Mouse (Mus musculus) hindbrain, embryonic 16.5 days (tissue): ENCODE data around the gene Gm42417. TPM values are rescaled to one million over a fixed set of nuclear protein-coding genes. Genes with fewer than 3 reads are reported as not detected.

ENCODE experiments used
- ATAC-seq: fragments of 200-750 bp; cut with Nextera tagmentation; 2 replicates; pipeline ENCODE4 v1.8.0; 2017; ENCODE audit warnings: moderate TSS enrichment, moderate library complexity
- H3K27ac ChIP-seq: fragments of 300-500 bp; sonication (generic); 2 replicates; pipeline ENCODE4 v1.5.1; 2014; ENCODE audit warnings: low read depth, mild to moderate bottlenecking, control low read depth, low read length, moderate library complexity
- H3K27me3 ChIP-seq: fragments of 300-500 bp; sonication (generic); replicated peaks from 2 replicates; pipeline ENCODE4 v1.6.1; 2014; ENCODE audit warnings: low read length; ENCODE audit not compliant: control insufficient read depth, insufficient read depth
- H3K36me3 ChIP-seq: fragments of 300-500 bp; sonication (generic); 2 replicates; pipeline ENCODE4 v1.6.1; 2014; ENCODE audit warnings: mild to moderate bottlenecking, low read length, moderate library complexity, mixed read lengths; ENCODE audit not compliant: control insufficient read depth, insufficient read depth
- H3K4me1 ChIP-seq: fragments of 300-500 bp; sonication (generic); 2 replicates; pipeline ENCODE4 v1.6.1; 2014; ENCODE audit warnings: low read depth, low read length; ENCODE audit not compliant: control insufficient read depth, insufficient read depth
- H3K4me2 ChIP-seq: fragments of 300-500 bp; sonication (generic); 2 replicates; pipeline ENCODE4 v1.6.1; 2014; ENCODE audit warnings: mild to moderate bottlenecking, low read length, control low read depth, moderate library complexity
- H3K4me3 ChIP-seq: fragments of 300-500 bp; sonication (generic); 2 replicates; pipeline ENCODE4 v1.5.1; 2014; ENCODE audit warnings: mild to moderate bottlenecking, low read length, control low read depth, moderate library complexity
- H3K9ac ChIP-seq: fragments of 300-500 bp; sonication (generic); 2 replicates; pipeline ENCODE4 v1.6.1; 2014; ENCODE audit warnings: low read depth, mild to moderate bottlenecking, control low read depth, low read length, moderate library complexity
- H3K9me3 ChIP-seq: fragments of 300-500 bp; sonication (generic); 2 replicates; pipeline ENCODE4 v1.6.1; 2014; ENCODE audit warnings: mild to moderate bottlenecking, low read length, moderate library complexity; ENCODE audit not compliant: control insufficient read depth
- WGBS: fragments of 180-500 bp; shearing (Covaris S2); extraction: QIAGEN DNeasy Blood & Tissue Kit; methylation state at CpG from one replicate; pipeline ENCODE4 v1.1.7; 2014; 5-methylcytosine and 5-hydroxymethylcytosine counted together
- polyA plus RNA-seq: library from polyadenylated mRNA; unstranded; fragments of >200 nt; fragmentation: Nextera tagmentation; extraction: Ambion mirVana; gene quantifications from 2 replicates; pipeline ENCODE4 v1.2.1, GENCODE M21; 2015

Gene Gm42417
- polyA plus RNA-seq, 1 experiment from 2014 or later: 0.30 TPM

GRCm38 (mm10) chr1:36567818-36568603 is 28.8 kb upstream of the Gm42417 start:
- Histone ChIP-seq H3K9me3 (no peaks in the 10 kb centered on the region), H3K4me2 (no peak overlapping the region), H3K4me3 (no peak overlapping the region), H3K27ac (no peak overlapping the region), H3K27me3 (no peaks in the 10 kb centered on the region), H3K4me1 (no peaks in the 10 kb centered on the region; the same call in 1 of the 2 replicates), H3K9ac (no peak overlapping the region), H3K36me3 (no peaks in the 10 kb centered on the region)
- 43% methylated on average over 21 of the region's 21 CpGs for WGBS
- ATAC-seq: no peak

GRCm38 (mm10) chr1:36566425-36566824 is 27.2 kb upstream of the Gm42417 start:
- H3K4me3 ChIP-seq: no peak overlapping the region
- no peak overlapping the region for H3K4me2 ChIP-seq
- H3K4me1 ChIP-seq: no peaks in the 10 kb centered on the region; the same call in 1 of the 2 replicates
- no peaks in the 10 kb centered on the region for H3K27me3 ChIP-seq
- no peaks in the 10 kb centered on the region for H3K36me3 ChIP-seq
- no peak overlapping the region for H3K27ac ChIP-seq
- no peak for ATAC-seq
- no peaks in the 10 kb centered on the region for H3K9me3 ChIP-seq
- no peak overlapping the region for H3K9ac ChIP-seq
- 25% methylated on average over 2 of the region's 2 CpGs for WGBS

- Histone ChIP-seq H3K36me3 (no peaks in the 10 kb centered on the region), H3K9ac (no peak overlapping the region), H3K4me2 (no peak overlapping the region), H3K4me1 (peaks cover 2% of the 10 kb centered on the region), H3K27ac (no peak overlapping the region), H3K4me3 (no peak overlapping the region), H3K27me3 (no peaks in the 10 kb centered on the region), H3K9me3 (no peaks in the 10 kb centered on the region)
- 79% methylated on average over 6 of the region's 6 CpGs for WGBS
- ATAC-seq: no peak
These were observed 24.9 kb upstream of the Gm42417 start for GRCm38 (mm10) chr1:36564101-36564500.

- no peak overlapping the region for H3K9ac ChIP-seq
- no peaks in the 10 kb centered on the region for H3K9me3 ChIP-seq
- H3K36me3 ChIP-seq: no peaks in the 10 kb centered on the region
- peaks cover 7% of the 10 kb centered on the region for H3K4me1 ChIP-seq
- no peak overlapping the region for H3K4me3 ChIP-seq
- no peaks in the 10 kb centered on the region for H3K27me3 ChIP-seq
- 75% methylated on average over 4 of the region's 4 CpGs for WGBS
- no peak overlapping the region for H3K27ac ChIP-seq
- no peak overlapping the region for H3K4me2 ChIP-seq
- ATAC-seq: no peak
These were observed 24.4 kb upstream of the Gm42417 start for GRCm38 (mm10) chr1:36563632-36564031.

- H3K27me3 ChIP-seq: no peaks in the 10 kb centered on the region
- H3K36me3 ChIP-seq: no peaks in the 10 kb centered on the region
- no peak overlapping the region for H3K9ac ChIP-seq
- ATAC-seq: no peak
- no peak overlapping the region for H3K4me2 ChIP-seq
- no peaks in the 10 kb centered on the region for H3K9me3 ChIP-seq
- peaks cover 10% of the 10 kb centered on the region for H3K4me1 ChIP-seq
- WGBS: 75% methylated on average over 2 of the region's 2 CpGs
- no peak overlapping the region for H3K27ac ChIP-seq
- H3K4me3 ChIP-seq: no peak overlapping the region
These were observed 24.0 kb upstream of the Gm42417 start for GRCm38 (mm10) chr1:36563197-36563596.

GRCm38 (mm10) chr1:36562388-36562787 is 23.2 kb upstream of the Gm42417 start:
- WGBS: 77% methylated on average over 4 of the region's 4 CpGs
- Histone ChIP-seq H3K9ac (no peak overlapping the region), H3K4me1 (peaks cover 10% of the 10 kb centered on the region), H3K27ac (no peak overlapping the region), H3K27me3 (no peaks in the 10 kb centered on the region), H3K4me2 (no peak overlapping the region), H3K9me3 (no peaks in the 10 kb centered on the region), H3K4me3 (no peak overlapping the region), H3K36me3 (no peaks in the 10 kb centered on the region)
- ATAC-seq: no peak

GRCm38 (mm10) chr1:36560903-36561302 is 21.7 kb upstream of the Gm42417 start:
- H3K4me3 ChIP-seq: no peak overlapping the region
- no peak for ATAC-seq
- WGBS: 64% methylated on average over 6 of the region's 6 CpGs
- no peak overlapping the region for H3K27ac ChIP-seq
- no peaks in the 10 kb centered on the region for H3K36me3 ChIP-seq
- H3K4me2 ChIP-seq: no peak overlapping the region
- no peaks in the 10 kb centered on the region for H3K27me3 ChIP-seq
- no peaks in the 10 kb centered on the region for H3K9me3 ChIP-seq
- H3K9ac ChIP-seq: no peak overlapping the region
- peaks cover 10% of the 10 kb centered on the region for H3K4me1 ChIP-seq

GRCm38 (mm10) chr1:36559888-36560287 is 20.7 kb upstream of the Gm42417 start:
- Histone ChIP-seq H3K9me3 (no peaks in the 10 kb centered on the region), H3K27me3 (no peaks in the 10 kb centered on the region), H3K36me3 (no peaks in the 10 kb centered on the region), H3K27ac (no peak overlapping the region), H3K9ac (no peak overlapping the region), H3K4me3 (no peak overlapping the region), H3K4me1 (peaks cover 20% of the 10 kb centered on the region), H3K4me2 (no peak overlapping the region)
- 75% methylated on average over 5 of the region's 5 CpGs for WGBS
- no peak for ATAC-seq

GRCm38 (mm10) chr1:36559256-36559655 is 20.0 kb upstream of the Gm42417 start:
- no peaks in the 10 kb centered on the region for H3K9me3 ChIP-seq
- no peaks in the 10 kb centered on the region for H3K36me3 ChIP-seq
- H3K4me3 ChIP-seq: no peak overlapping the region
- 9% methylated on average over 4 of the region's 4 CpGs for WGBS
- H3K9ac ChIP-seq: no peak overlapping the region; the same call in 1 of the 2 replicates
- H3K4me2 ChIP-seq: no peak overlapping the region
- ATAC-seq: no peak
- no peaks in the 10 kb centered on the region for H3K27me3 ChIP-seq
- no peak overlapping the region for H3K27ac ChIP-seq
- H3K4me1 ChIP-seq: peaks cover 26% of the 10 kb centered on the region
